Mouse (Mus musculus) CH12.LX (cell line): ENCODE data around the gene Keap1. TPM values are rescaled to one million over a fixed set of nuclear protein-coding genes. Genes with fewer than 3 reads are reported as not detected.
A peak's percentile ranks its signal among the peaks of the same experiment; 100 is the strongest.

ENCODE experiments used
- DNase-seq: peaks from one replicate; pipeline ENCODE4 v3.0.0-alpha.2; 2013; ENCODE audit errors: extremely low read depth
- H3K27ac ChIP-seq: 2 replicates; pipeline ENCODE4 v1.5.1; 2012; ENCODE audit warnings: low read depth, mild to moderate bottlenecking, control low read depth, moderate library complexity; ENCODE audit not compliant: insufficient read depth
- H3K27me3 ChIP-seq: replicated peaks from 2 replicates; pipeline ENCODE3; 2012; ENCODE audit warnings: inconsistent platforms
- H3K36me3 ChIP-seq, 2 experiments: replicated peaks in 1 of 2; 2 replicates each; pipeline versions ENCODE3 to v1.6.1; 2012; ENCODE audit warnings: inconsistent platforms in 1 of 2, low read length in 1 of 2, mild to moderate bottlenecking in 1 of 2, mixed read lengths in 1 of 2, moderate library complexity in 1 of 2; ENCODE audit not compliant: control insufficient read depth in 1 of 2, insufficient read depth in 1 of 2
- H3K4me1 ChIP-seq, 2 experiments: 2 replicates each; pipeline ENCODE4 v1.6.1; 2012; ENCODE audit warnings: inconsistent platforms in 1 of 2, moderate library complexity in 1 of 2; ENCODE audit not compliant: insufficient read depth in 2 of 2, control insufficient read depth in 1 of 2
- H3K4me2 ChIP-seq: 2 replicates; pipeline ENCODE4 v1.6.1; 2012; ENCODE audit warnings: low read depth, mild to moderate bottlenecking, control low read depth; ENCODE audit not compliant: poor library complexity, insufficient read depth, severe bottlenecking
- H3K4me3 ChIP-seq, 3 experiments: fragments of 150-350 bp in 1 of 3; sonication (generic) in 1 of 3; replicated peaks in 1 of 3; 2 replicates each; pipeline versions ENCODE3 to v1.5.1; 2011 to 2012; ENCODE audit warnings: low read depth in 2 of 3, low read length in 2 of 3, mild to moderate bottlenecking in 2 of 3, moderate library complexity in 2 of 3, control low read depth in 1 of 3, improper control_type of control experiment in 1 of 3, inconsistent platforms in 1 of 3, mixed read lengths in 1 of 3; ENCODE audit not compliant: poor library complexity in 1 of 3
- H3K79me2 ChIP-seq: replicated peaks from 2 replicates; pipeline ENCODE4 v1.6.1; 2012; ENCODE audit warnings: mild to moderate bottlenecking, moderate library complexity; ENCODE audit not compliant: control insufficient read depth, poor library complexity, insufficient read depth, severe bottlenecking; ENCODE audit errors: extremely low read depth
- H3K9ac ChIP-seq: 2 replicates; pipeline ENCODE4 v1.6.1; 2012; ENCODE audit warnings: low read depth, mild to moderate bottlenecking, control low read depth, moderate library complexity; ENCODE audit not compliant: insufficient read depth
- H3K9me3 ChIP-seq: replicated peaks from 2 replicates; pipeline ENCODE3; 2012; ENCODE audit warnings: low read length, inconsistent platforms, mixed read lengths
- BHLHE40 ChIP-seq: IDR thresholded peaks from 2 replicates; pipeline ENCODE4 v1.6.1; 2011; ENCODE audit warnings: mild to moderate bottlenecking, low read depth, low read length, improper control_type of control experiment
- EP300 ChIP-seq: IDR thresholded peaks from 2 replicates; pipeline ENCODE4 v1.6.1; 2011; ENCODE audit warnings: low read length, improper control_type of control experiment
- ETS1 ChIP-seq: conservative IDR thresholded peaks from 2 replicates; pipeline ENCODE4 v1.6.1; 2012; ENCODE audit warnings: low read depth, mild to moderate bottlenecking, inconsistent platforms, low read length, improper control_type of control experiment, moderate library complexity
- GABPA ChIP-seq: IDR thresholded peaks from 2 replicates; pipeline ENCODE4 v1.6.1; 2012; ENCODE audit warnings: low read depth, low read length, improper control_type of control experiment, inconsistent platforms; ENCODE audit not compliant: insufficient replicate concordance
- IRF4 ChIP-seq: IDR thresholded peaks from 2 replicates; pipeline ENCODE4 v1.6.1; 2014; ENCODE audit warnings: low read depth, mild to moderate bottlenecking, inconsistent platforms, low read length, improper control_type of control experiment
- JUN ChIP-seq: IDR thresholded peaks from 2 replicates; pipeline ENCODE4 v1.6.1; 2011; ENCODE audit warnings: low read depth, mild to moderate bottlenecking, low read length, improper control_type of control experiment, moderate library complexity; ENCODE audit not compliant: insufficient read depth
- MXI1 ChIP-seq: IDR thresholded peaks from 2 replicates; pipeline ENCODE4 v1.6.1; 2011; ENCODE audit warnings: mild to moderate bottlenecking, low read depth, low read length, improper control_type of control experiment
- MYC ChIP-seq: IDR thresholded peaks from 2 replicates; pipeline ENCODE4 v1.6.1; 2011; ENCODE audit warnings: low read depth, mild to moderate bottlenecking, improper control_type of control experiment, low read length
- TCF12 ChIP-seq: IDR thresholded peaks from 2 replicates; pipeline ENCODE4 v1.6.1; 2014; ENCODE audit warnings: low read depth, mild to moderate bottlenecking, inconsistent platforms, low read length, improper control_type of control experiment
- UBTF ChIP-seq: IDR thresholded peaks from 2 replicates; pipeline ENCODE4 v1.6.1; 2012; ENCODE audit warnings: low read depth, mild to moderate bottlenecking, inconsistent platforms, low read length, improper control_type of control experiment, moderate library complexity
- USF2 ChIP-seq: conservative IDR thresholded peaks from 2 replicates; pipeline ENCODE4 v1.6.1; 2011; ENCODE audit warnings: low read depth, low read length, improper control_type of control experiment
- ZNF384 ChIP-seq: IDR thresholded peaks from 2 replicates; pipeline ENCODE4 v1.6.1; 2012; ENCODE audit warnings: low read depth, low read length, improper control_type of control experiment, inconsistent platforms
- dilution Hi-C: fragments of 300-500 bp; cut with MboI; formaldehyde crosslinking; loops from 2 replicates; pipeline ENCODE4 v1.14.3; 2020; ENCODE audit warnings: low sequenced_read_pairs; ENCODE audit not compliant: extremely low pct_unique_long_range_greater_than_20kb, extremely low pct_ligation_motif_present
- in situ Hi-C: fragments of 300-500 bp; cut with MboI; formaldehyde crosslinking; loops from 3 replicates; pipeline ENCODE4 v1.14.3; 2019; ENCODE audit warnings: low sequenced_read_pairs, low pct_ligation_motif_present, low pct_unique_long_range_greater_than_20kb, mixed read lengths
- polyA plus RNA-seq: library from polyadenylated mRNA; unstranded; fragments of >175 nt; gene quantifications from 2 replicates; pipeline ENCODE4 v1.2.1, GENCODE M21; 2012; ENCODE audit warnings: low read depth; ENCODE audit not compliant: insufficient read length
- total RNA-seq, 2 experiments: library from RNA; depleted of rRNA; stranded (reverse); fragments of 300-350 nt in 1 of 2; fragments of >200 nt in 1 of 2; gene quantifications; 2 replicates each; pipeline ENCODE4 v1.2.3; 2012 to 2014

The Keap1 gene
- total and polyA plus RNA-seq, 3 experiments: 18.4 to 41.7 (median 31.2) TPM

DNA sequence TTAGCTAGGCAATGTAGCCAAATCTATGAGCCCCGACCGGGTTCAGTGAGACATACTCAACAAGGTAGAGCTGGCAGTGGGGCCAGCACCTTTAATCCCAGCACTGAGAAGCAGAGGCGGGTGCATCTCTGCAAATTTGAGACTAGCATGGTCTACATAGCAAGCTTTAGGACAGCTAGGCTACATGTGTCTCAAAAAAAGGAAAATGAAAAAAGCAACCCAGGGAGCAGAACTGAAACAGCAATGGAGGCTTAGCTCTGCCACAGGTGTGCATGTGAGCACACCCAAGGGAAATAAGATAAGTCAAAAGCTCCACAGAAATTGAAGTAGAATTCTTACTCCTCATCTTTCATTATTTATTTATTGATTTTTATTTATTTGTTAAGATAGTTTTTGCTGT, 40.2 kb downstream of the Keap1 start:
- H3K9ac ChIP-seq: no peak overlapping the region
- H3K4me1 ChIP-seq: peaks cover 37 to 87% of the 10 kb centered on the region in 2 experiments
- TF ChIP-seq UBTF (no peak), MYC (peak; percentile 60; the same call in 1 of the 2 replicates), ZNF384 (peak; percentile 57; the same call in 1 of the 2 replicates), USF2 (no peak), IRF4 (peak; percentile 88), TCF12 (peak; percentile 68), EP300 (peak; percentile 94), JUN (no peak), MXI1 (0 out of 2 replicates have a peak, but pooled peaks have one; percentile 25), BHLHE40 (peak; percentile 93), ETS1 (peak; percentile 62), GABPA (no peak)
- no peak overlapping the region for H3K4me2 ChIP-seq
- H3K4me3 ChIP-seq: no peak overlapping the region
- H3K27ac ChIP-seq: no peak overlapping the region
- H3K27me3 ChIP-seq: no peaks in the 10 kb centered on the region
- dilution Hi-C loops: no loop called here
- H3K36me3 ChIP-seq: peaks cover 34 to 57% of the 10 kb centered on the region in 2 experiments
- DNase-seq: peak; percentile 48
- no peaks in the 10 kb centered on the region for H3K79me2 ChIP-seq
- H3K9me3 ChIP-seq: no peaks in the 10 kb centered on the region
- in situ Hi-C loops: no loop called here

DNA sequence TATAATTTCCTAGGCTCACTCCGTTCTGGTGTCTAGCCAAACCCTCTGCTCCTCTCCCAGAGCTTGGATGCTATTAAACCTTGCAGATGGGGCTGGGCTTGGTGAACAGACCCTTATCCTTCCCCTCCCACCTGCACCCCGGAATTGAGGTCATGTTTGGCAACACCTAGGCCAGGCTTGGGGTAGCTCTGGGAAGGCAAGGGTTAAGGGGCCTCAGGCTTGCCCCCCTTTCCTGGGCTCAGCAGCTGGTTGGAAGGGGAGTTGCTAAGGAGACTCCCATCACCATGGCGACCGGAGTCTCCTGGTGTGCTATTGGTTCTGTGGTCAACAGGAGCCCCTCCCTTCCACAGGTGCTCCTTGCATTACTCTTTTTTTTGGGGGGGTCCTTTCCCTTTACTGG, 41.2 kb downstream of the Keap1 start:
- Histone ChIP-seq H3K4me3 (no peak overlapping the region), H3K79me2 (no peaks in the 10 kb centered on the region), H3K4me1 (peaks cover 33 to 78% of the 10 kb centered on the region in 2 experiments), H3K27ac (no peak overlapping the region), H3K9ac (no peak overlapping the region), H3K36me3 (peaks cover 29 to 58% of the 10 kb centered on the region in 2 experiments), H3K4me2 (no peak overlapping the region), H3K9me3 (no peaks in the 10 kb centered on the region), H3K27me3 (no peaks in the 10 kb centered on the region)
- dilution Hi-C loops: no loop called here
- no peak for DNase-seq
- in situ Hi-C loops: no loop called here
- no peak for TF ChIP-seq JUN
- TF ChIP-seq USF2: no peak
